Mouse (Mus musculus) hindlimb bud, embryonic 11.5 days (tissue): Measurements from ENCODE around the gene Rad17.

Experiments
- DNase-seq: peaks from one replicate; pipeline ENCODE4 v3.0.0-alpha.2; 2012; ENCODE audit warnings: low read depth, low spot score; ENCODE audit errors: extremely low spot score

Rad17 gene

GRCm38 (mm10) chr13:100616181-100617087, 34.4 kb downstream of the Rad17 start, which contains the start of gene Marveld2:
Gene Marveld2, minus strand, starts transcription at chr13:100616971.
- no peak for DNase-seq

DNA sequence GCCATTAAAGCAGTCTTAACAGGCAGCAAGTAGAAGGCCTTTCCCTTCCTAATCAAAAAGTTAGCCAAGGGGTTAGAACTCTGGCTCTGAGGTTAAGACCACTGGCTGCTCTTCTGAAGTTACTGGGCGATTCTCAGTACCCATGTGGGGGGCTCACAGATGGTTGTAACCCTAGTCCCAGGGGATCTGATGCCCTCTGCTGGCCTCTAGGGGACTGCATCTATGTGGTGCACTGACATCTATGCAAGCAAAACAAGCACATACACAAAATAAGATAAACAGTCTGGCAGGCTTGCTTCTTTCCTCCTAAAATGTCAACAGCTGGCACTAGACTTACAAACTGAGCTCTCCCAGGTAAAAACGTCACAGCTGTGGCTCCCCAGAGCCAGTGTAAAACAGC, 37.9 kb downstream of the Rad17 start:
- no peak for DNase-seq

DNA sequence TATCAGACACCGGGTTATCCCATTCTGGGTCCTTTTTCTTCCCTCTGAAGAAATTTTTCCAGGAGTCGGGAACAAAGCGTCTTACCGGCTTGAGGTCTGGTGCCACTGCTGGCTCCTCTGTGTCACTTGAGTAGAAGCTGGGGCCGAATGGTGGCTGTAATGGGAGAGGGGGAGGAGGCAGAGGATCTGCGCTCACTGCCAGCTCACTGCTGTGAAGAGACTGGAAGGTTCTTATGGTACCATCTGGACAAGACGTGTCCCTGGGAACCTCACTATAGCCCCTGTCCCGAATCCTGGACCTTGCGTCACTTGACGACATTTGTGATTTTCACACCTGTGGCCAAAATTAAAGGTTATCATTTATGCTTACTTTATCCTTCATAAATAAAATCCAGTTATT, 38.6 kb downstream of the Rad17 start:
- DNase-seq = no peak

- DNase-seq = no peak
Observed at GRCm38 (mm10) chr13:100611266-100611665, 39.6 kb downstream of the Rad17 start.

GRCm38 (mm10) chr13:100607756-100608155, 43.1 kb downstream of the Rad17 start:
- no peak for DNase-seq

- no peak for DNase-seq
Observed at GRCm38 (mm10) chr13:100605845-100606244, 45.0 kb downstream of the Rad17 start.

DNA sequence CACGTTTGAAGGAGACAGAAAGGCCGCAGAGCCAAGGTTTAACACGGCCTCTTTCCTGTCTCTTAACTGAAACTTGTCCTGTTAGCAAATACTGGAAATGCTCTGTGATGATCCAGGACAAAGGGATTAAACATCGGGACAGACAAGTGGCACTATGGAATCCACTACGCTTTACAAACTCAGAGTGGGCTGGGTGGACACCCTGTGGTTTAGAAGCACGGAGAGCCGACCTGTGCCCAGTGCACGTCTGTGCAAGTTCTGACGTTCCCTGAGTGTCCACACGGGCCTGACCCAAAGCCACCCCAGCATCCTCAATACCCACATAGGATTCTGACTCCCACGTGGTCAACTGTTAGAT, 47.1 kb downstream of the Rad17 start:
- no peak for DNase-seq

DNA sequence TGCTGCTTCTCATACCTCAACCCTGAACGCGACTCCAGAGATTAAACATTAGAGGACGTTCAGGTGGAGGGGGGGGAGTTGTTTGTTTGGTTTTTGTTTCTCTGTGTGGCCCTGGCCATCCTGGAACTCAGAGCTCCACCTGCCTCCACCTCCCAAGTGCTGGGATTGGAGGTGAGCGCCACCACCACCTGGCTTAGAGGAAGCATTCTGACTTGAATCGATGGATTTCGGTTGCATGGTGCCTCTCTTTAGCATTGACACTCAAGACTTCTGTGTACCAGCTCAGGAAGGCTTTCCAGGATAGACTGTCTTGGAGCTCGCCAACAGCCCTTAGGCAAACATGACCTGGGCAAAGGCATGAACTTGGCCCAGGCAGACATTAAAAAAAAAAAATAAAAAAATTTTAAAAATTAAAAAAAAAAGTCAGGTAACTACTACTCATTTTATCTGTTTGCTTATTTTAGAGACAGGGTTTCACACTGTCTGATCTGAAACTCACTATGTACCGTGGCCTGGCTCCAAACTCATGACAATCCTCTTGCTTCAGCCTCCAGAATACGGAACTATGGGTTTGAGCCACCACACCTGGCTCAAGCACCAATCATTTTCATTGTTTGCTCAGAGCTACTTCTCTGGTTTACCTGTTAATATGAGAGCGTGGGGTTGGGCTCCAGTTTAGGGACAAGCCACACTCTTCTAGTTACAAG, 47.7 kb downstream of the Rad17 start:
- no peak for DNase-seq

- no peak for DNase-seq
Observed at GRCm38 (mm10) chr13:100602239-100602902, 48.5 kb downstream of the Rad17 start.

GRCm38 (mm10) chr13:100601034-100601433, 49.8 kb downstream of the Rad17 start:
- DNase-seq = no peak

DNA sequence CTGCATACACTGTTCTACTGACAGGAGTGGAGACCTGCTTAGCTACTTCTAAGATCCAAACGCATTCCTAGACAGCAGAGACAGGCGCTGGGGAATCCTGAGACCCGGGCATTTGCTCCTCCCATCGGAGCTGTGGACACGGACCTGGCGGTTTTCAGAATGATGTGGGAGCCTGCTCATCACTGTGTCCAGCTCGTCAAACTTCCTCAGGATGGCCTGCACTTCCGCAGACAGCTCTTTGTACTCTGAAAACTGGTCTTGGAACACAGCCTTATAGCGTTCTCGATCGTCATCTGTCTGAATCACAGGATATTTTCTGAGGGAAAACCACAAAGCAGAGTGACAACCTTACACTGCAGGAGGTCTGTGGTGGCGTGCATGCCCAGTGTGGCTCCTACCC, 50.5 kb downstream of the Rad17 start:
- DNase-seq = no peak

GRCm38 (mm10) chr13:100597284-100597683, 53.6 kb downstream of the Rad17 start:
- DNase-seq = no peak

GRCm38 (mm10) chr13:100595552-100595885, 55.3 kb downstream of the Rad17 start:
- DNase-seq = no peak

GRCm38 (mm10) chr13:100594838-100595551, 55.9 kb downstream of the Rad17 start:
- DNase-seq = no peak

DNA sequence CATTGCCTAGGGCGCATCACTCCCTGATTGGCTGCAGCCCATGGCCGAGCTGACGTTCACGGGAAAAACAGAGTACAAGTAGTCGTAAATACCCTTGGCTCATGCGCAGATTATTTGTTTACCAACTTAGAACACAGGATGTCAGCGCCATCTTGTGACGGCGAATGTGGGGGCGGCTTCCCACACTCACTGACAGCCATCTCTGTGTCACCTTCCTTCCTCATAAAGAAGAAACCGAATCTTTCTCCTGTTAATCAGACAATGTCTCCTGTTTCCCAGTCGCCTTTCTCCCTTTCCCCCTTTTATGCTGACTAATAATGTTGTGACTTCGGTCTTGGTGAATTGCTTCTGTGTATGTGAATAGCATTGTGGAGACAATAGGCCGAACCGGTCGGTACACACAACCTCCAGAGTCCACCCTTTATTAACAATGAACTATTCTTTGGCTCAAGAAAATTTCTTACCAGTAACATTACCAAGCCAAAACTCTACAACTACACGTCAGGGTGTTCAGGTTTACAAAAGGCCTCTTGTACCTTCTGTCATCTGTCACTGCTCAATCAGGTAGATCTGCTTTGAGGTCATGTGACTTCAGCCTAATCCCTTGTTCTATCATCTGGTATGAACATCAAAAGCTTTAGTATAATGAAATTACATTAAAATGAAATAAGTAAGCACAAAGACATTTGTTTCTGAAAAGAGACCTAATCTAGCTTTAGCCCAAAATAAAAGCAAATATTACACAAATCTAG, 56.6 kb downstream of the Rad17 start:
- no peak for DNase-seq

DNA sequence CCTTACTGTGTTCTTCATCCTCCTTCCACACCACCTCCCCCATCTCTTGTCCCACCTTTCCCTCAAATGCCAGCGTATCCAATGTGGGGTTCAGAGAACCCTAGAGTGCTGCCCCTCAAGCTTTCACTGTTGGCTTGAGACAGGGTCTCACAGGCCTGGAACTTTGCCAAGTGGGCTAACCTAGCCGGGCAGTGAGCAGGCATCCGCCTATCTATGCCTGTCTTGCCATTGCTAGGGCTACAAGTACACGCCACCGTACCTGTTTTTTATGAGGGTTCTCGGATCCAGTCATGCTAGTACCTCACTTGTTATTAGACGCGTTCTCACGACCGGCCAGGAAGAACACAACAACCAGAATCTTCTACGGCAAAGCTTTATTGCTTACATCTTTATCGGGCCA, 62.2 kb downstream of the Rad17 start:
- no peak for DNase-seq

DNA sequence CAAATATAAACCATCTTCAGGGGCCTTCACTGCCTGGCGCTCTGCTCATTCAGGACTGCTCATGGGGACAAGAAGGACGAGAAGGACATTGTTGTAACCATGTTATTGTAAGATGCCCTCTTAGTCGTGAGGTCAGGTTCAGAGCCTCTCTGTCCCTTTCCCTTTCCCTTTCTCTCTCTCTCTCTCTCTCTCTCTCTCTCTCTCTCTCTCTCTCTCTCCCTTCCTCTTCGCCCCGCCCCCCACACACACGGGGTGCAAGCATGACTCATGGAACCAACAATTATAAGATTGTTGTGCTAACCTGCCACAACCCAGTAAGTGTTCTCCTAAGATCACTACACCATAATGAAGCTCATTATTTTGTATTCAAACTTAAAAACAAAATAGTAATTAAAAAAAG, 68.7 kb downstream of the Rad17 start:
- no peak for DNase-seq

GRCm38 (mm10) chr13:100581701-100582100, 69.2 kb downstream of the Rad17 start:
- no peak for DNase-seq

DNA sequence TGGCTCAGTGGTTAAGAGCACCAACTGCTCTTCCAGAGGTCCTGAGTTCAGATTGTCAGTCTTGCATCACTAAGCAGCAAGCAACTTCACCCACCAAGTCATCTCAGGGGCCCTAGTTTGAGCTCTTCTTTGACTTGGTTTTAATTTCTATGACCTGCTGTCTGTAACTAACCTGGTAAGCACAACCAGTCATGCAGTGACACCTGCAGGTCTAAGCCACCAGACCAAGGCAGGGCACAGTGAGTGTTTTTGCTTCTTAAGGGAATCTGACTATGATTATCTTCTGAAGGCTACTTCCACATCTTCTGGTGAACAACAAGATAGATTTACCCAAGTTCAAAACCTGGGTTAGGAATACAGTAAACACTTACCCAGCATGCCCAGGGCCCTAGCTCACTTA, 70.9 kb downstream of the Rad17 start:
- no peak for DNase-seq

DNA sequence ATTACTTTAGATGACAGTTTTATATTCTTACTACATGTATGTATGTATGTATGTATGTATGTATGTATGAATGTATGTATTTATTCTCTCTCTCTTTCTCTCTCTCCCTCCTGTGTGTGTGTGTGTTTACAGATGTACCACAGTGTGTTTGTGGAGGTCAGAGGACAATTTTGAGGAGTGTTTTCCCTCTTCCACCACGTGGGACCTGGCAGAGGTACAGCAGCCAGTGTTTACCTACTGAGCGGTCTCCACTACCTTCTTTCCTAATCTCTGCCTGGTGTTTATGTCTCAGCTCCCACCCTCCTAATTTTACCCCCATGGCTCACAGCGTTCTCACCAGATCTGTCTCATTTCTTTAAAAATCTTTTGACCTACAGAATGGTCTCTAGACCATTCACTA, 71.6 kb downstream of the Rad17 start:
- no peak for DNase-seq

DNA sequence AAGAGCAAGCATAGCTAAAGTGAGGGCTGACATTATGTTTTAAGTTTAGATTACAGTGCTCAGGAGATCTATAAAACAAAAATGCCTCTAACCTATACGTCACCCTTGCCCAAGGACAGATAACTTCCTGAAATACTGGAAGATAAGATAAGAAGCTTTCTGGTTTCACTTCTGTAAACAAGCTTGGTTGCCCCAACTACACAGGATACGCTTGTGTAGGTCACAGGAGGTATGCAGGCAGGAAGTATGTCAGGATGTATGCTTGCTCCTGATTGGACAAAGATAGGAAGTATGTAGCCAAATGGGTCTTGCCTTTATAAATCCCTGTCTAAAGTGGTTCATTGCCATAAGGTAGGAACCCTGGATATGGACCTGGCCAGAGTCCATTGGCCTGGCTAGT, 74.9 kb downstream of the Rad17 start:
- DNase-seq = no peak
